Mouse (Mus musculus) induced T-regulatory cell, adult 2 months (primary cell): ENCODE measurements at regions not wholly inside any gene's neighbourhood (a gene's known extent, or its start where the extent isn't known, plus 50 kb on each side); places are given as distances from the start of the nearest gene placed in this dataset.

Experiments used
- DNase-seq: peaks from one replicate; pipeline ENCODE4 v3.0.0-alpha.2; 2012; ENCODE audit warnings: low read depth

GRCm38 (mm10) chr19:6645912-6646311 lies 103.1 kb upstream of the Slc22a12 start:
- no peak for DNase-seq

- no peak for DNase-seq
These were observed 102.0 kb upstream of the Slc22a12 start for GRCm38 (mm10) chr19:6644871-6645270.

GRCm38 (mm10) chr19:6639681-6640080 lies 96.8 kb upstream of the Slc22a12 start:
- DNase-seq, result no peak

GRCm38 (mm10) chr19:6633400-6633799 lies 90.6 kb upstream of the Slc22a12 start:
- DNase-seq, result no peak

GRCm38 (mm10) chr19:6631817-6632216 lies 89.0 kb upstream of the Slc22a12 start:
- no peak for DNase-seq

- DNase-seq, result no peak
These were observed 87.7 kb upstream of the Slc22a12 start for GRCm38 (mm10) chr19:6630613-6630940.

- DNase-seq, result no peak
These were observed 87.2 kb upstream of the Slc22a12 start for GRCm38 (mm10) chr19:6629911-6630612.

GRCm38 (mm10) chr19:6625574-6625973 lies 82.7 kb upstream of the Slc22a12 start:
- no peak for DNase-seq

- no peak for DNase-seq
These were observed 78.2 kb upstream of the Slc22a12 start for GRCm38 (mm10) chr19:6621023-6621422.

- DNase-seq, result no peak
These were observed 76.7 kb upstream of the Slc22a12 start for GRCm38 (mm10) chr19:6619546-6619945.

GRCm38 (mm10) chr19:6616659-6617058 lies 73.8 kb upstream of the Slc22a12 start:
- DNase-seq, result no peak

- no peak for DNase-seq
These were observed 69.6 kb upstream of the Slc22a12 start for GRCm38 (mm10) chr19:6612441-6612840.

- DNase-seq, result no peak
These were observed 69.1 kb upstream of the Slc22a12 start for GRCm38 (mm10) chr19:6611921-6612320.

GRCm38 (mm10) chr19:6610715-6611114 lies 67.9 kb upstream of the Slc22a12 start:
- no peak for DNase-seq

- no peak for DNase-seq
These were observed 67.2 kb upstream of the Slc22a12 start for GRCm38 (mm10) chr19:6610051-6610450.

GRCm38 (mm10) chr19:6607501-6607900 lies 64.7 kb upstream of the Slc22a12 start:
- DNase-seq, result no peak

- no peak for DNase-seq
These were observed 63.8 kb upstream of the Slc22a12 start for GRCm38 (mm10) chr19:6606667-6607066.

- DNase-seq, result no peak
These were observed 61.9 kb upstream of the Slc22a12 start for GRCm38 (mm10) chr19:6604702-6605101.

GRCm38 (mm10) chr19:6600873-6601530 lies 58.2 kb upstream of the Slc22a12 start:
- DNase-seq, result no peak

- DNase-seq, result no peak
These were observed 56.4 kb upstream of the Slc22a12 start for GRCm38 (mm10) chr19:6599281-6599680.

- no peak for DNase-seq
These were observed 55.4 kb upstream of the Slc22a12 start for GRCm38 (mm10) chr19:6598186-6598585.

GRCm38 (mm10) chr19:6595801-6596200 lies 53.0 kb upstream of the Slc22a12 start:
- no peak for DNase-seq
